In genomic region chr2:32321591-32322298, GRCm38 (mm10) we compare ENCODE assay signal across 9 mouse cellular contexts. TPM values are rescaled to one million over a fixed set of nuclear protein-coding genes. Genes with fewer than 3 reads are reported as not detected.
DNase-seq lines count a peak whose midpoint lies in the region; ATAC-seq lines count a peak whose summit lies in the region.
"Had no signal": no experiment of that assay in that cellular context is flagged by ENCODE, and none has a peak within 500 bp of the region (broad histone marks: within the 10 kb centered on the region; RNA-seq: fewer than 3 reads in every experiment).

No protein-coding gene starts in this region.

- H3K4me1 ChIP-seq in liver, embryonic 15.5 days (replicated peaks): no peaks in the 10 kb centered on the region
- peaks cover 51% of the 10 kb centered on the region for H3K4me1 ChIP-seq in hindbrain, embryonic 13.5 days (replicated peaks)
- peaks cover 31% of the 10 kb centered on the region for H3K4me1 ChIP-seq in stomach, embryonic 15.5 days

- no peak overlapping the region for H3K9ac ChIP-seq in liver, embryonic 15.5 days
- H3K9ac ChIP-seq in hindbrain, embryonic 13.5 days: peak overlapping the region; percentile 46; the same call in 1 of the 2 replicates
- H3K9ac ChIP-seq in stomach, embryonic 15.5 days: no peak overlapping the region

- 0 out of 2 replicates have a peak, but pooled peaks have one; percentile 33 for ATAC-seq in liver, embryonic 15.5 days (ENCODE audit: insufficient read depth)
- no peak for ATAC-seq in hindbrain, embryonic 13.5 days (ENCODE audit: low FRiP score)
- no peak for ATAC-seq in stomach, embryonic 15.5 days (ENCODE audit: insufficient read depth, low FRiP score, low read depth)

- H3K36me3 ChIP-seq in liver, embryonic 15.5 days (replicated peaks): no peaks in the 10 kb centered on the region
- peaks cover 35% of the 10 kb centered on the region for H3K36me3 ChIP-seq in hindbrain, embryonic 13.5 days
- H3K36me3 ChIP-seq in stomach, embryonic 15.5 days: no peaks in the 10 kb centered on the region

- H3K4me3 ChIP-seq in liver, embryonic 15.5 days (replicated peaks): no peak overlapping the region
- no peak overlapping the region for H3K4me3 ChIP-seq in hindbrain, embryonic 13.5 days
- no peak overlapping the region for H3K4me3 ChIP-seq in stomach, embryonic 15.5 days (replicated peaks)
- H3K4me3 ChIP-seq: heart, adult 2 months had no signal

- DNase-seq in liver: no peak
- DNase-seq in kidney, postnatal 14 days: peak; percentile 51
- no peak for DNase-seq in right cerebral cortex, postnatal 36 days (ENCODE audit: low spot score in 2 of 2)
- DNase-seq in cerebellum, adult 8-10 months: no peak
- DNase-seq: heart, adult 2 months; right cerebral cortex, postnatal 25 days had no signal

- WGBS in liver, embryonic 15.5 days (ENCODE audit: insufficient replicate concordance): 57% methylated on average over 9 of the region's 9 CpGs
- 78% methylated on average over 9 of the region's 9 CpGs for WGBS in hindbrain, embryonic 13.5 days
- 70% methylated on average over 9 of the region's 9 CpGs for WGBS in stomach, embryonic 15.5 days

- no peaks in the 10 kb centered on the region for H3K9me3 ChIP-seq in liver, embryonic 15.5 days (replicated peaks)
- no peaks in the 10 kb centered on the region for H3K9me3 ChIP-seq in hindbrain, embryonic 13.5 days
- H3K9me3 ChIP-seq in stomach, embryonic 15.5 days: no peaks in the 10 kb centered on the region

- H3K4me2 ChIP-seq in liver, embryonic 15.5 days: no peak overlapping the region
- H3K4me2 ChIP-seq in hindbrain, embryonic 13.5 days: no peak overlapping the region
- no peak overlapping the region for H3K4me2 ChIP-seq in stomach, embryonic 15.5 days

- H3K27ac ChIP-seq in liver, embryonic 15.5 days (replicated peaks): no peak overlapping the region
- H3K27ac ChIP-seq in hindbrain, embryonic 13.5 days: peak overlapping the region; percentile 89
- H3K27ac ChIP-seq in stomach, embryonic 15.5 days: 0 out of 2 replicates have a peak overlapping the region, but pooled peaks have one; percentile 16
- H3K27ac ChIP-seq: heart, adult 2 months had no signal

- peaks cover 39% of the 10 kb centered on the region for H3K27me3 ChIP-seq in liver, embryonic 15.5 days
- peaks cover 37% of the 10 kb centered on the region for H3K27me3 ChIP-seq in hindbrain, embryonic 13.5 days
- H3K27me3 ChIP-seq in stomach, embryonic 15.5 days (replicated peaks): no peaks in the 10 kb centered on the region

RNA-seq across cellular contexts. Expression of gene Ciz1, which starts 30.4 kb away (rescaled TPM):
- polyA plus RNA-seq in liver, embryonic 15.5 days (2015; fragmentation: Nextera tagmentation; extraction: Ambion mirVana): 17.0 and 18.0 TPM in 2 replicates
- polyA plus RNA-seq in hindbrain, embryonic 13.5 days (2015; fragmentation: Nextera tagmentation; extraction: Ambion mirVana): 52.4 and 53.7 TPM in 2 replicates
- polyA plus RNA-seq in stomach, embryonic 15.5 days (2015; fragmentation: Nextera tagmentation; extraction: Ambion mirVana): 33.8 and 41.6 TPM in 2 replicates

RNA-seq across cellular contexts. Expression of gene Dnm1, which starts 31.4 kb away (rescaled TPM):
- polyA plus RNA-seq in liver, embryonic 15.5 days (2015; fragmentation: Nextera tagmentation; extraction: Ambion mirVana): 0.44 and 0.50 TPM in 2 replicates
- polyA plus RNA-seq in hindbrain, embryonic 13.5 days (2015; fragmentation: Nextera tagmentation; extraction: Ambion mirVana): 42.7 and 44.3 TPM in 2 replicates
- polyA plus RNA-seq in stomach, embryonic 15.5 days (2015; fragmentation: Nextera tagmentation; extraction: Ambion mirVana): 12.1 and 12.8 TPM in 2 replicates

RNA-seq across cellular contexts. Expression of gene Swi5, which starts 33.9 kb away (rescaled TPM):
- polyA plus RNA-seq in liver, embryonic 15.5 days (2015; fragmentation: Nextera tagmentation; extraction: Ambion mirVana): 156 and 158 TPM in 2 replicates
- polyA plus RNA-seq in hindbrain, embryonic 13.5 days (2015; fragmentation: Nextera tagmentation; extraction: Ambion mirVana): 437 and 458 TPM in 2 replicates
- polyA plus RNA-seq in stomach, embryonic 15.5 days (2015; fragmentation: Nextera tagmentation; extraction: Ambion mirVana): 418 and 429 TPM in 2 replicates

RNA-seq across cellular contexts. Expression of gene Golga2, which starts 34.6 kb away (rescaled TPM):
- polyA plus RNA-seq in liver, embryonic 15.5 days (2015; fragmentation: Nextera tagmentation; extraction: Ambion mirVana): 7.9 and 10.2 TPM in 2 replicates
- polyA plus RNA-seq in hindbrain, embryonic 13.5 days (2015; fragmentation: Nextera tagmentation; extraction: Ambion mirVana): 25.6 and 26.5 TPM in 2 replicates
- 24.9 and 25.2 TPM in 2 replicates for polyA plus RNA-seq in stomach, embryonic 15.5 days (2015; fragmentation: Nextera tagmentation; extraction: Ambion mirVana)

RNA-seq across cellular contexts. Expression of gene 1110008P14Rik, which starts 60.0 kb away (rescaled TPM):
- polyA plus RNA-seq in liver, embryonic 15.5 days (2015; fragmentation: Nextera tagmentation; extraction: Ambion mirVana): 25.0 and 29.0 TPM in 2 replicates
- polyA plus RNA-seq in hindbrain, embryonic 13.5 days (2015; fragmentation: Nextera tagmentation; extraction: Ambion mirVana): 103 and 108 TPM in 2 replicates
- 36.1 and 42.9 TPM in 2 replicates for polyA plus RNA-seq in stomach, embryonic 15.5 days (2015; fragmentation: Nextera tagmentation; extraction: Ambion mirVana)
